Mouse (Mus musculus): ENCODE data around the gene Ccna2. TPM values are rescaled to one million over a fixed set of nuclear protein-coding genes. Genes with fewer than 3 reads are reported as not detected.

The Ccna2 gene
- total and polyA plus RNA-seq, 2 experiments, result 0.67 to 0.74 TPM

DNA sequence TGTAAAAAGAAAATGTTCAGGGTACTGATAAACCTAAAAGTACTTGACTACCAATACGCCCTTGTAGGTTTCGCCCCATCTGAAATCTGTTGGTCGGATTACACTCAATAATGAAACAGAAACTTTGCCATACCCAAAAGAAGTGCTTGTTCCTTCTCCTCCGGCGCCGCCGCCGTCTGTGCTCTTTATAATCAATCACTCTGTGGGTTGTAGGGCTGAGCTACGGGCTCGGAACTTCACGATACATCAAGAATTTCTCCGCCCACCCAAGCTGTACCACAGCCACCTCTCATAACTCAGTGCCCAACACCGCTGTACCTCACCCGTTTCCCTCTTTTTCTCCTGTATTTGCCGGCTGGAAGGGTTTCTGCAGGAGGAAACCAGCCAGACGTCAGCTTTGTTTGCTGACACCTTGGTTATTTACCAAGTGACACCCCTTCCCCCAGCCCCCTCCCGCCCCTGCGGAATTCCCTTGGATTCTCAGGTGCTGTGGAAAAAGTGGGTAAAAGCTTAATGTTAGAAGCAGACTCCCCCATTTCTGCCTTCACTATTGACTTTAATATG, 39.9 kb downstream of the Ccna2 start:
- Histone ChIP-seq H3K4me1 (ENCODE audit: control insufficient read depth, insufficient read depth, low read length) (peaks cover 4% of the 10 kb centered on the region; the same call in 1 of the 2 replicates), H3K36me3 (ENCODE audit: control insufficient read depth, insufficient read depth, low read length) (no peaks in the 10 kb centered on the region), H3K27me3 (ENCODE audit: control insufficient read depth, insufficient read depth, low read length) (no peaks in the 10 kb centered on the region), H3K27ac (replicated peaks; ENCODE audit: insufficient read depth, low read depth, low read length) (peak overlapping the region; percentile 40; the same call in 1 of the 2 replicates), H3K4me3 (ENCODE audit: insufficient read depth, low read depth, low read length) (peak overlapping the region; percentile 71), H3K9ac (ENCODE audit: low read depth, low read length) (peak overlapping the region; percentile 80), H3K79me2 (ENCODE audit: control insufficient read depth, insufficient read depth, low read length) (no peaks in the 10 kb centered on the region)
- TF ChIP-seq CTCF (IDR thresholded peaks at IDR 0.05; ENCODE audit: low read depth, low read length), result no peak
- no peak for TF ChIP-seq POLR2A (IDR thresholded peaks at IDR 0.05; ENCODE audit: extremely low read depth, insufficient read depth, low read length)
- 2% methylated on average over 18 of the region's 18 CpGs for WGBS
- peak; percentile 7 for DNase-seq (ENCODE audit: extremely low read depth, low read depth, low spot score)

DNA sequence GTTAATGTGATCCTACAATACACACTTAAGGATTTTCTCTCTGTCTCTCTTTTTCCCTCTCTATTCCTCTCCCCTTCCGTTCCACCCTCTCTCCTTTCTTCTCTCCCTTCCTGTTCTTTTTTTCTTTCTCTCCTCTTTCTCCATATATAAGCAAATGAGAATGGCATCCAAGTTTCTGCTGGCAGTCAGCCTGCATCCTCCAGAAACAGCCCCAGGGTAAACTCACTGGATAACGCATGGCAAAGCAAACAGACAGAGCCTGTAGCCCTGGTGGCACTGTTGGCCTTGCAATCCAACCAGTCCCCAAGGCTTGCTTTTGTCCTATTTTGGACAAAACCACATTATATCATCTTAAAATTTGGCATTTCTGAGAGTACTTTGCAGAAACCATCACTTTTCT, 40.7 kb downstream of the Ccna2 start:
- Histone ChIP-seq H3K27me3 (ENCODE audit: control insufficient read depth, insufficient read depth, low read length) (no peaks in the 10 kb centered on the region), H3K79me2 (ENCODE audit: control insufficient read depth, insufficient read depth, low read length) (no peaks in the 10 kb centered on the region), H3K4me3 (ENCODE audit: insufficient read depth, low read depth, low read length) (no peak overlapping the region), H3K9ac (ENCODE audit: low read depth, low read length) (no peak overlapping the region), H3K27ac (replicated peaks; ENCODE audit: insufficient read depth, low read depth, low read length) (no peak overlapping the region), H3K36me3 (ENCODE audit: control insufficient read depth, insufficient read depth, low read length) (no peaks in the 10 kb centered on the region), H3K4me1 (ENCODE audit: control insufficient read depth, insufficient read depth, low read length) (peaks cover 4% of the 10 kb centered on the region; the same call in 1 of the 2 replicates)
- no peak for DNase-seq (ENCODE audit: extremely low read depth, low read depth, low spot score)
- WGBS, result 50% methylated on average over 2 of the region's 2 CpGs
- TF ChIP-seq CTCF (IDR thresholded peaks at IDR 0.05; ENCODE audit: low read depth, low read length) (no peak), POLR2A (IDR thresholded peaks at IDR 0.05; ENCODE audit: extremely low read depth, insufficient read depth, low read length) (no peak)

DNA sequence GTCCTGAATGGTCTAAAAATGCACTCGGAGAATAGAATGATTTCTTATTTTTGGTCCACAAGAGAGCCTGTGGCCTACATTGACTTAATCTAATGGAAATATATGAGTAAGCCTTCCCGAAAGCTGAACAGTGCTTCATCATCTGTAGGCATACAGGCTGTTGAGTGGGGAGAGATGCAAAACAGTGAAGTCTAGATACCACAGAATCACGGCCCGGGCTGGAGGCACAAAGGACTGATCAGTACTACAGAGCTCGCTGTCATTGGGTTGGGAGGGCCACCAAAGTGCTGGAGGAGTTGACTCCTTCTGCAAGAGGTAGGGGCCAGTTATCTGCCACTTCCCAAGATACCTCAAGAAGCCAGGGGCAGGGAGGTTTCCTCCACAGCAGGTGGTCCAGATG, 41.2 kb downstream of the Ccna2 start:
- Histone ChIP-seq H3K4me3 (ENCODE audit: insufficient read depth, low read depth, low read length) (no peak overlapping the region), H3K36me3 (ENCODE audit: control insufficient read depth, insufficient read depth, low read length) (no peaks in the 10 kb centered on the region), H3K9ac (ENCODE audit: low read depth, low read length) (no peak overlapping the region), H3K27me3 (ENCODE audit: control insufficient read depth, insufficient read depth, low read length) (no peaks in the 10 kb centered on the region), H3K79me2 (ENCODE audit: control insufficient read depth, insufficient read depth, low read length) (no peaks in the 10 kb centered on the region), H3K27ac (replicated peaks; ENCODE audit: insufficient read depth, low read depth, low read length) (no peak overlapping the region), H3K4me1 (ENCODE audit: control insufficient read depth, insufficient read depth, low read length) (peaks cover 4% of the 10 kb centered on the region; the same call in 1 of the 2 replicates)
- 95% methylated on average over 5 of the region's 5 CpGs for WGBS
- no peak for TF ChIP-seq POLR2A (IDR thresholded peaks at IDR 0.05; ENCODE audit: extremely low read depth, insufficient read depth, low read length)
- no peak for TF ChIP-seq CTCF (IDR thresholded peaks at IDR 0.05; ENCODE audit: low read depth, low read length)
- no peak for DNase-seq (ENCODE audit: extremely low read depth, low read depth, low spot score)

DNA sequence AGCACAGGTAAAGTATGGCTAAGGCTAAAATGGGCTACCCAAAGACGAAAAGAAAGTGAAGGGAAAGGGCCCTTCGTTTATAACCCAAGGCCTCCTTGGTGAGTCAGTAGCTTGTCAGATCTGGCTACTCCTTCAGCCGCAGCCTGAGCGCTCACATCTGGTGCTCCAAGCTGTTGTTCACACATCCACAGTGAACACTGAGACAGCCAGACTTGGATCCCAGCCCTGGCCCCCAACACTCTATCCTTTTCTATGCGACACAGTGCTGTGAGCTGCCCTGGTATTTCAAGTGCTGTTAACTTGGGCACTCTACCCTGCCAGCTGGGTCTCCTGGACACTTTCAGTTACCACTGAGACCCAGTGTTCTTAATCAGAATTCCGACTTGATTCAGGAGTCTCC, 41.6 kb downstream of the Ccna2 start:
- Histone ChIP-seq H3K79me2 (ENCODE audit: control insufficient read depth, insufficient read depth, low read length) (no peaks in the 10 kb centered on the region), H3K4me1 (ENCODE audit: control insufficient read depth, insufficient read depth, low read length) (peaks cover 4% of the 10 kb centered on the region; the same call in 1 of the 2 replicates), H3K36me3 (ENCODE audit: control insufficient read depth, insufficient read depth, low read length) (no peaks in the 10 kb centered on the region), H3K27me3 (ENCODE audit: control insufficient read depth, insufficient read depth, low read length) (no peaks in the 10 kb centered on the region), H3K27ac (replicated peaks; ENCODE audit: insufficient read depth, low read depth, low read length) (no peak overlapping the region), H3K9ac (ENCODE audit: low read depth, low read length) (no peak overlapping the region), H3K4me3 (ENCODE audit: insufficient read depth, low read depth, low read length) (no peak overlapping the region)
- TF ChIP-seq CTCF (IDR thresholded peaks at IDR 0.05; ENCODE audit: low read depth, low read length) (no peak), POLR2A (IDR thresholded peaks at IDR 0.05; ENCODE audit: extremely low read depth, insufficient read depth, low read length) (no peak)
- WGBS, result 97% methylated on average over 6 of the region's 6 CpGs
- no peak for DNase-seq (ENCODE audit: extremely low read depth, low read depth, low spot score)

DNA sequence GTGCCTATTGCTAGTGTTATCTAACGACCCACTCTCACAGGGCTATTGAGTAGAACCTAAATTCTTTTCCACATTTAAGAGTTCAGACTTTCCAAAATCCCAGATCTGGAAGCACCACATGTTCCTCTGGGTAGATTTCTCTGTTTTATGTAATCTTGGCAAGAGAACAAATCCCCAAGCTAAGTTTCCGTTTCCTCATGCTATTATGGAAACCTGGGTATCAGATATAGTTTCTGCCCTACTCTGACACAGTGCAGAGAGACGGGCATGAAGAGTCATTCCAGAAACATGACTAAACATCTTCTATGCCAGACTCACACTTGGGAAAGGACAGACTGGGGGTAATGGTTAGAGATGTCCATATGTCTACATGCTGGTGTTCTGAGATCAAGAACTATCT, 47.5 kb downstream of the Ccna2 start:
- peaks cover 12% of the 10 kb centered on the region for H3K27me3 ChIP-seq (ENCODE audit: control insufficient read depth, insufficient read depth, low read length)
- 70% methylated on average over 3 of the region's 3 CpGs for WGBS
- TF ChIP-seq POLR2A (IDR thresholded peaks at IDR 0.05; ENCODE audit: extremely low read depth, insufficient read depth, low read length), result no peak
- no peak for TF ChIP-seq CTCF (IDR thresholded peaks at IDR 0.05; ENCODE audit: low read depth, low read length)
- no peaks in the 10 kb centered on the region for H3K79me2 ChIP-seq (ENCODE audit: control insufficient read depth, insufficient read depth, low read length)
- no peak overlapping the region for H3K4me3 ChIP-seq (ENCODE audit: insufficient read depth, low read depth, low read length)
- no peak for DNase-seq (ENCODE audit: extremely low read depth, low read depth, low spot score)
- no peak overlapping the region for H3K27ac ChIP-seq (replicated peaks; ENCODE audit: insufficient read depth, low read depth, low read length)
- H3K4me1 ChIP-seq (ENCODE audit: control insufficient read depth, insufficient read depth, low read length), result peaks cover 3% of the 10 kb centered on the region; the same call in 1 of the 2 replicates
- no peaks in the 10 kb centered on the region for H3K36me3 ChIP-seq (ENCODE audit: control insufficient read depth, insufficient read depth, low read length)
- H3K9ac ChIP-seq (ENCODE audit: low read depth, low read length), result no peak overlapping the region

DNA sequence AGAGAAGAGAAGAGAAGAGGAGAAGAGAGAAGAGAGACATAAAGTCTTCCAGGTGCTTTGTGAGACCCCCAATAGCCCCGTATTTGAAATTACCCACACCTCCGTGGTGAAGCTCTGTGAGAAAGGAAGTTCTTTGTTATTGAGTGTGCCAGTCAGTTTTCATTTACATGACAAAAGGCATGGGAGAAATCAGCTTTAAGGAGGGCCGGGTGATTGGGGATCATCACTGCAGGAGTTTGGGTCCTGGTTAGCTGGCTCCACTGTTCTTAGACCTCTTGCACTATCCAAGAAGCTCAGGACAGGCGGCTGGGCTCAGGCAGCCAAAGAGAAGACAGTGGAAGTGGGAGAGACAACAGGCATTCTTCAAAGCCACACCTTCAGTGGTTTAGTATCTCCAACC, 49.8 kb downstream of the Ccna2 start:
- WGBS, result 44% methylated on average over 4 of the region's 4 CpGs
- Histone ChIP-seq H3K4me1 (ENCODE audit: control insufficient read depth, insufficient read depth, low read length) (peaks cover 3% of the 10 kb centered on the region; the same call in 1 of the 2 replicates), H3K27me3 (ENCODE audit: control insufficient read depth, insufficient read depth, low read length) (peaks cover 12% of the 10 kb centered on the region), H3K9ac (ENCODE audit: low read depth, low read length) (no peak overlapping the region), H3K36me3 (ENCODE audit: control insufficient read depth, insufficient read depth, low read length) (no peaks in the 10 kb centered on the region), H3K79me2 (ENCODE audit: control insufficient read depth, insufficient read depth, low read length) (no peaks in the 10 kb centered on the region), H3K4me3 (ENCODE audit: insufficient read depth, low read depth, low read length) (no peak overlapping the region), H3K27ac (replicated peaks; ENCODE audit: insufficient read depth, low read depth, low read length) (no peak overlapping the region)
- no peak for DNase-seq (ENCODE audit: extremely low read depth, low read depth, low spot score)
- TF ChIP-seq CTCF (IDR thresholded peaks at IDR 0.05; ENCODE audit: low read depth, low read length) (no peak), POLR2A (IDR thresholded peaks at IDR 0.05; ENCODE audit: extremely low read depth, insufficient read depth, low read length) (no peak)
